Mouse (Mus musculus): ENCODE data around the gene Cadps2. TPM values are rescaled to one million over a fixed set of nuclear protein-coding genes. Genes with fewer than 3 reads are reported as not detected.

The Cadps2 gene
- polyA plus RNA-seq, 1 experiment from 2014 or later: 12.4 TPM

DNA sequence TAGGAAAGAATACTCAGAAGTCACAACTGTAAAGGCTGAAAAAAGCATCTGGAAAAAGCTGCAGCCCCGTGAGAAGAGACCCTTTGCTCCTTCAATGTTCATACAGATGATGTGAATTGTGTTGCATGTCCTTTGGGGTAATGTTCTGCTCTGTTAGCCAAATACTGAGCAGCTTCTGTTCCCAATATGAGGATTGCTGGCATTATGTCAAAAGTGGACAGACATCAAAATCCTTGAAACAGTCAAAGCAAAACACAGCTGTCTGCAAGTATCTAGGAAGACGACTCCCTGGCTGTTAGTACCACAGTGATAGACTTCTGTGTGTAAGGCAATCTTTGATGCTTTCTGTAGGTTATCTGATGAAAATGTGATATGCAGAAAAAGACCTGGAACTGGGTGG, 367.4 kb downstream of the Cadps2 start:
- 67% methylated on average over 2 of the region's 2 CpGs for WGBS
- Histone ChIP-seq H3K4me1 (ENCODE audit: control insufficient read depth, insufficient read depth, low read depth, low read length) (no peaks in the 10 kb centered on the region), H3K4me3 (ENCODE audit: low read length) (no peak overlapping the region), H3K27me3 (replicated peaks; ENCODE audit: control insufficient read depth, insufficient read depth, low read length) (no peaks in the 10 kb centered on the region), H3K9me3 (ENCODE audit: control insufficient read depth, low read length) (no peaks in the 10 kb centered on the region), H3K27ac (ENCODE audit: low read depth, low read length) (no peak overlapping the region), H3K36me3 (ENCODE audit: control insufficient read depth, insufficient read depth, low read length) (no peaks in the 10 kb centered on the region), H3K9ac (ENCODE audit: low read depth, low read length) (no peak overlapping the region), H3K4me2 (ENCODE audit: low read length) (no peak overlapping the region)
- no peak for ATAC-seq

GRCm38 (mm10) chr6:23467885-23468284, 371.3 kb downstream of the Cadps2 start:
- 55% methylated on average over 4 of the region's 4 CpGs for WGBS
- no peak overlapping the region for H3K9ac ChIP-seq (ENCODE audit: low read depth, low read length)
- no peaks in the 10 kb centered on the region for H3K9me3 ChIP-seq (ENCODE audit: control insufficient read depth, low read length)
- ATAC-seq: no peak
- H3K27me3 ChIP-seq (replicated peaks; ENCODE audit: control insufficient read depth, insufficient read depth, low read length): no peaks in the 10 kb centered on the region
- H3K36me3 ChIP-seq (ENCODE audit: control insufficient read depth, insufficient read depth, low read length): no peaks in the 10 kb centered on the region
- H3K4me1 ChIP-seq (ENCODE audit: control insufficient read depth, insufficient read depth, low read depth, low read length): no peaks in the 10 kb centered on the region
- H3K4me3 ChIP-seq (ENCODE audit: low read length): no peak overlapping the region
- no peak overlapping the region for H3K4me2 ChIP-seq (ENCODE audit: low read length)
- H3K27ac ChIP-seq (ENCODE audit: low read depth, low read length): no peak overlapping the region

- Histone ChIP-seq H3K27me3 (replicated peaks; ENCODE audit: control insufficient read depth, insufficient read depth, low read length) (no peaks in the 10 kb centered on the region; the same call in 1 of the 2 replicates), H3K4me3 (ENCODE audit: low read length) (no peak overlapping the region), H3K36me3 (ENCODE audit: control insufficient read depth, insufficient read depth, low read length) (no peaks in the 10 kb centered on the region), H3K4me2 (ENCODE audit: low read length) (0 out of 2 replicates have a peak overlapping the region, but pooled peaks have one; percentile 17), H3K4me1 (ENCODE audit: control insufficient read depth, insufficient read depth, low read depth, low read length) (no peaks in the 10 kb centered on the region), H3K9ac (ENCODE audit: low read depth, low read length) (no peak overlapping the region; the same call in 1 of the 2 replicates), H3K9me3 (ENCODE audit: control insufficient read depth, low read length) (no peaks in the 10 kb centered on the region), H3K27ac (ENCODE audit: low read depth, low read length) (no peak overlapping the region)
- ATAC-seq: peak; percentile 72
- WGBS: 31% methylated on average over 8 of the region's 8 CpGs
These were observed 376.5 kb downstream of the Cadps2 start for GRCm38 (mm10) chr6:23462600-23463280.

GRCm38 (mm10) chr6:23457748-23458147, 381.5 kb downstream of the Cadps2 start:
- WGBS: under 1% methylated on average over 5 of the region's 5 CpGs
- no peak overlapping the region for H3K9ac ChIP-seq (ENCODE audit: low read depth, low read length)
- H3K4me2 ChIP-seq (ENCODE audit: low read length): no peak overlapping the region
- H3K27ac ChIP-seq (ENCODE audit: low read depth, low read length): no peak overlapping the region
- H3K36me3 ChIP-seq (ENCODE audit: control insufficient read depth, insufficient read depth, low read length): no peaks in the 10 kb centered on the region
- ATAC-seq: peak; percentile 73
- no peak overlapping the region for H3K4me3 ChIP-seq (ENCODE audit: low read length)
- H3K4me1 ChIP-seq (ENCODE audit: control insufficient read depth, insufficient read depth, low read depth, low read length): no peaks in the 10 kb centered on the region
- H3K27me3 ChIP-seq (replicated peaks; ENCODE audit: control insufficient read depth, insufficient read depth, low read length): no peaks in the 10 kb centered on the region; the same call in 1 of the 2 replicates
- no peaks in the 10 kb centered on the region for H3K9me3 ChIP-seq (ENCODE audit: control insufficient read depth, low read length)

GRCm38 (mm10) chr6:23453907-23454306, 385.3 kb downstream of the Cadps2 start:
- no peak overlapping the region for H3K9ac ChIP-seq (ENCODE audit: low read depth, low read length)
- H3K4me2 ChIP-seq (ENCODE audit: low read length): no peak overlapping the region
- no peak for ATAC-seq
- H3K27me3 ChIP-seq (replicated peaks; ENCODE audit: control insufficient read depth, insufficient read depth, low read length): no peaks in the 10 kb centered on the region
- no peaks in the 10 kb centered on the region for H3K4me1 ChIP-seq (ENCODE audit: control insufficient read depth, insufficient read depth, low read depth, low read length)
- H3K4me3 ChIP-seq (ENCODE audit: low read length): no peak overlapping the region
- WGBS: 55% methylated on average over 5 of the region's 5 CpGs
- H3K27ac ChIP-seq (ENCODE audit: low read depth, low read length): no peak overlapping the region
- H3K36me3 ChIP-seq (ENCODE audit: control insufficient read depth, insufficient read depth, low read length): no peaks in the 10 kb centered on the region
- H3K9me3 ChIP-seq (ENCODE audit: control insufficient read depth, low read length): no peaks in the 10 kb centered on the region

GRCm38 (mm10) chr6:23439897-23440296, 399.3 kb downstream of the Cadps2 start:
- H3K27me3 ChIP-seq (replicated peaks; ENCODE audit: control insufficient read depth, insufficient read depth, low read length): no peaks in the 10 kb centered on the region
- H3K9me3 ChIP-seq (ENCODE audit: control insufficient read depth, low read length): no peaks in the 10 kb centered on the region
- no peaks in the 10 kb centered on the region for H3K4me1 ChIP-seq (ENCODE audit: control insufficient read depth, insufficient read depth, low read depth, low read length)
- H3K4me3 ChIP-seq (ENCODE audit: low read length): no peak overlapping the region
- WGBS: 69% methylated on average over 3 of the region's 3 CpGs
- no peaks in the 10 kb centered on the region for H3K36me3 ChIP-seq (ENCODE audit: control insufficient read depth, insufficient read depth, low read length)
- no peak for ATAC-seq
- H3K9ac ChIP-seq (ENCODE audit: low read depth, low read length): no peak overlapping the region
- no peak overlapping the region for H3K27ac ChIP-seq (ENCODE audit: low read depth, low read length)
- H3K4me2 ChIP-seq (ENCODE audit: low read length): no peak overlapping the region

DNA sequence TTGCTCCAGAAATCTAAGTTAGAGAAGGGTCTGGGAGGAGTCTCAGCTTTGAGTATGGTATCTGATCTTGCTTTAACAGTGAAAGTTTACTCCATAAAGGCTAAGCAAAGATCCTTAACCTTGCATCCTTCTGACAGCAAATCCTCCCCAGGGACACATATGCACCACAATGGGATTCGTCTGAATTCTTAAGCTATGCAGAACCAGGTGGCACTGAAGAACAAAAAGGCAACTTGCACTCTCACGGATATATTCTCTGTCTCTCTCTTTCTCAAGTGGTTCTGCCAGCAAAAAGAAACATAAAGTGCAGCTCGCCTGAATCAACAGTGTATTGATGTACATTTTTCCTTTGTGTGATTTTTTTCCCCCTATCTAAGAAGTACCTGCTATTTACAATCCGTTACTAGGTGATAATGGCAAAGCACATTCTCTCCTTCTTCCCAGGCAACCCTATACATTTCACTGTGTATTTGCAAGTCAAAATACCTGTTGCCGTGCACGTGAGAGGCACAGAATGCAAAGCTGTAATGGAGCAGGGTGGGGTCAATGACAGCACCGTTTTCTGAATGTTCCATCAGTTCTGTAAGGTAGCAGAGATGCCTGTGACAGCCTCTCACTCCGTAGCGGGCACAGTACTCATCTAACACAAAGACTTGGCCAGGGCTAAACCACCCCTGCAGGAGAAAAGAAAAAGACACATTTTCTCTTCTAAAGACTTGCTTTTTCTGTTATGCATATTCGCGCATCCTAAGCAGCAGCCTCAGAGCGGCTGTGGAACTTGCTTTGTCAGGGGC, 428.8 kb downstream of the Cadps2 start:
- Histone ChIP-seq H3K4me3 (ENCODE audit: low read length) (peak overlapping the region; percentile 26), H3K4me2 (ENCODE audit: low read length) (peak overlapping the region; percentile 50), H3K27me3 (replicated peaks; ENCODE audit: control insufficient read depth, insufficient read depth, low read length) (no peaks in the 10 kb centered on the region), H3K9ac (ENCODE audit: low read depth, low read length) (no peak overlapping the region), H3K4me1 (ENCODE audit: control insufficient read depth, insufficient read depth, low read depth, low read length) (no peaks in the 10 kb centered on the region), H3K9me3 (ENCODE audit: control insufficient read depth, low read length) (no peaks in the 10 kb centered on the region), H3K27ac (ENCODE audit: low read depth, low read length) (no peak overlapping the region), H3K36me3 (ENCODE audit: control insufficient read depth, insufficient read depth, low read length) (no peaks in the 10 kb centered on the region)
- 4% methylated on average over 12 of the region's 12 CpGs for WGBS
- ATAC-seq: peak; percentile 60

GRCm38 (mm10) chr6:23394131-23394530, 445.1 kb downstream of the Cadps2 start:
- no peak overlapping the region for H3K4me2 ChIP-seq (ENCODE audit: low read length)
- H3K4me1 ChIP-seq (ENCODE audit: control insufficient read depth, insufficient read depth, low read depth, low read length): no peaks in the 10 kb centered on the region
- H3K27me3 ChIP-seq (replicated peaks; ENCODE audit: control insufficient read depth, insufficient read depth, low read length): no peaks in the 10 kb centered on the region
- H3K9me3 ChIP-seq (ENCODE audit: control insufficient read depth, low read length): no peaks in the 10 kb centered on the region; the same call in 1 of the 2 replicates
- 92% methylated on average over 2 of the region's 2 CpGs for WGBS
- H3K36me3 ChIP-seq (ENCODE audit: control insufficient read depth, insufficient read depth, low read length): no peaks in the 10 kb centered on the region
- H3K9ac ChIP-seq (ENCODE audit: low read depth, low read length): no peak overlapping the region
- no peak for ATAC-seq
- H3K27ac ChIP-seq (ENCODE audit: low read depth, low read length): no peak overlapping the region
- no peak overlapping the region for H3K4me3 ChIP-seq (ENCODE audit: low read length)

DNA sequence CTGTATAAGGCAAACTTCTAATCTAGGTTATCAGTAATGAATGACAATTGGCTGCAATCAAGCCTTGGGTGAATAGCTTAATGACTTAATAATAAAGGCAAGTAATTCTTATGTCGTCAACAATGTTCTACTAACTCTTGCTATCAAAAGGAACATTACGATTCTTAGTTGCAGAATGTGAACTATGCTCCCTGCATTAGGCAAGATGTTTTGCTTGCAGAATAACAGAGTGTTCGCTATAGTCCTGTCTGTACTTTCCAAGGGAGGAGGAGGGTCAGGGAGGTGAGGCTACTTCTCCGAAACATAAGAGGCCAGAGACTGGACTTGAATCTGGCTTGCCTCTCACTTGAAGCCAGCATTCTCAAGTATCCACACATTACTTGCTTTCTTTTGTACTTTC, 446.5 kb downstream of the Cadps2 start:
- Histone ChIP-seq H3K27me3 (replicated peaks; ENCODE audit: control insufficient read depth, insufficient read depth, low read length) (no peaks in the 10 kb centered on the region), H3K36me3 (ENCODE audit: control insufficient read depth, insufficient read depth, low read length) (no peaks in the 10 kb centered on the region), H3K4me1 (ENCODE audit: control insufficient read depth, insufficient read depth, low read depth, low read length) (no peaks in the 10 kb centered on the region), H3K9me3 (ENCODE audit: control insufficient read depth, low read length) (no peaks in the 10 kb centered on the region; the same call in 1 of the 2 replicates), H3K4me2 (ENCODE audit: low read length) (no peak overlapping the region), H3K4me3 (ENCODE audit: low read length) (no peak overlapping the region), H3K27ac (ENCODE audit: low read depth, low read length) (no peak overlapping the region), H3K9ac (ENCODE audit: low read depth, low read length) (no peak overlapping the region)
- 89% methylated on average over 4 of the region's 4 CpGs for WGBS
- no peak for ATAC-seq

All from hindbrain, embryonic 16.5 days (tissue).